Comparison of ENCODE assay signal across 9 mouse cellular contexts in the genomic region with DNA sequence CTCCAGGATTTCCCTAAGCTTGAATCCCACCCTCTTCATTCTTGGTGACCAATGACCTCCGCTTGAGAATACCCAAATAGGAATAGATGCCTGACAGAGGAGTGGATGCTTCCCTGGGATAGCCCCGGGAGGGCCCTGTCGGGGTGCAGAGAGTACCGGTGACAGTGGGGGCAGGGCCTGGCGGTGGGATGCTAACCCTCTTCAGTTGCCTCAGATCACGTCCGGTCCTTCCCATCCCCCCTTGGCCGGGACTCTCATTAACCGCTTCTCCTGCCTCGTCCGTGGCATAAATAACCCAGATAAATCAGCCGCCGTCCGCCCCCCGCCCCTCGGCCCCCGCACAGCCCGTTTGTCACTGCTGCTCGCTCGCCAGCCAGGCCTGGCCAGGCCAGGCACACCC. TPM values are rescaled to one million over a fixed set of nuclear protein-coding genes. Genes with fewer than 3 reads are reported as not detected.
A peak's percentile ranks its signal among the peaks of the same experiment; 100 is the strongest.
DNase-seq lines count a peak whose midpoint lies in the region; ATAC-seq lines count a peak whose summit lies in the region.
"Had no signal": no experiment of that assay in that cellular context is flagged by ENCODE, and none has a peak within 500 bp of the region (broad histone marks: within the 10 kb centered on the region; RNA-seq: fewer than 3 reads in every experiment).

No protein-coding gene starts in this region.

- H3K4me1 ChIP-seq in kidney, embryonic 16.5 days (ENCODE audit: insufficient read depth, low read length): peaks cover 89% of the 10 kb centered on the region
- H3K4me1 ChIP-seq in embryonic facial prominence, embryonic 11.5 days (ENCODE audit: control insufficient read depth, insufficient read depth, low read length): peaks cover 44% of the 10 kb centered on the region
- H3K4me1 ChIP-seq in intestine, embryonic 16.5 days (ENCODE audit: control insufficient read depth, insufficient read depth, low read length): peaks cover 52% of the 10 kb centered on the region
- H3K4me1 ChIP-seq in neural tube, embryonic 12.5 days: peaks cover 95% of the 10 kb centered on the region

- no peak for DNase-seq in kidney, adult 8-10 months
- no peak for DNase-seq in embryonic facial prominence, embryonic 11.5 days (ENCODE audit: low spot score)
- no peak for DNase-seq in gastrocnemius, postnatal 4 days (ENCODE audit: low spot score in 2 of 2)
- no peak for DNase-seq in c-Kit-positive CD71-positive TER-119-positive erythroid progenitor cells, embryonic 14.5 days (ENCODE audit: low spot score)
- DNase-seq: lung, adult 18-20 months had no signal

- WGBS in kidney, embryonic 16.5 days: 2% methylated on average over 20 of the region's 20 CpGs
- 4% methylated on average over 20 of the region's 20 CpGs for WGBS in embryonic facial prominence, embryonic 11.5 days
- WGBS in intestine, embryonic 16.5 days: 6% methylated on average over 20 of the region's 20 CpGs
- 1% methylated on average over 20 of the region's 20 CpGs for WGBS in neural tube, embryonic 12.5 days

- H3K9ac ChIP-seq in kidney, embryonic 16.5 days (replicated peaks; ENCODE audit: low read length): peak overlapping the region; percentile 37
- H3K9ac ChIP-seq in embryonic facial prominence, embryonic 11.5 days (replicated peaks; ENCODE audit: low read length): peak overlapping the region; percentile 10; the same call in 1 of the 2 replicates
- no peak overlapping the region; the same call in none of the 2 replicates for H3K9ac ChIP-seq in intestine, embryonic 16.5 days (ENCODE audit: low read depth, low read length)
- H3K9ac ChIP-seq in neural tube, embryonic 12.5 days: peak overlapping the region; percentile 47; the same call in 1 of the 2 replicates

- H3K36me3 ChIP-seq in kidney, embryonic 16.5 days (ENCODE audit: insufficient read depth, low read length): no peaks in the 10 kb centered on the region
- H3K36me3 ChIP-seq in embryonic facial prominence, embryonic 11.5 days (replicated peaks; ENCODE audit: control insufficient read depth, insufficient read depth, low read depth, low read length): no peaks in the 10 kb centered on the region
- no peaks in the 10 kb centered on the region for H3K36me3 ChIP-seq in intestine, embryonic 16.5 days (ENCODE audit: control insufficient read depth, insufficient read depth, low read length)
- H3K36me3 ChIP-seq in neural tube, embryonic 12.5 days: no peaks in the 10 kb centered on the region

- peak overlapping the region; percentile 47 for H3K4me2 ChIP-seq in kidney, embryonic 16.5 days (replicated peaks; ENCODE audit: low read depth, low read length)
- peak overlapping the region; percentile 15 for H3K4me2 ChIP-seq in embryonic facial prominence, embryonic 11.5 days (ENCODE audit: low read depth, low read length)
- 0 out of 2 replicates have a peak overlapping the region, but pooled peaks have one; percentile 23 for H3K4me2 ChIP-seq in intestine, embryonic 16.5 days (ENCODE audit: low read depth, low read length)
- H3K4me2 ChIP-seq in neural tube, embryonic 12.5 days (replicated peaks): peak overlapping the region; percentile 74

- H3K4me3 ChIP-seq in kidney, embryonic 16.5 days (ENCODE audit: low read length): peak overlapping the region; percentile 12; the same call in 1 of the 2 replicates
- no peak overlapping the region for H3K4me3 ChIP-seq in embryonic facial prominence, embryonic 11.5 days (ENCODE audit: low read depth, low read length)
- peak overlapping the region; percentile 2; the same call in 1 of the 2 replicates for H3K4me3 ChIP-seq in intestine, embryonic 16.5 days (ENCODE audit: low read length)
- H3K4me3 ChIP-seq in neural tube, embryonic 12.5 days: no peak overlapping the region

- H3K9me3 ChIP-seq in kidney, embryonic 16.5 days (ENCODE audit: low read length): no peaks in the 10 kb centered on the region
- no peaks in the 10 kb centered on the region for H3K9me3 ChIP-seq in embryonic facial prominence, embryonic 11.5 days (replicated peaks; ENCODE audit: control insufficient read depth, low read length)
- H3K9me3 ChIP-seq in intestine, embryonic 16.5 days (ENCODE audit: control insufficient read depth, low read length): no peaks in the 10 kb centered on the region
- no peaks in the 10 kb centered on the region for H3K9me3 ChIP-seq in neural tube, embryonic 12.5 days

- peaks cover 44% of the 10 kb centered on the region for H3K27me3 ChIP-seq in kidney, embryonic 16.5 days (ENCODE audit: insufficient read depth, low read length)
- peaks cover 23% of the 10 kb centered on the region for H3K27me3 ChIP-seq in embryonic facial prominence, embryonic 11.5 days (ENCODE audit: control insufficient read depth, insufficient read depth, low read length)
- peaks cover 61% of the 10 kb centered on the region for H3K27me3 ChIP-seq in intestine, embryonic 16.5 days (replicated peaks; ENCODE audit: control insufficient read depth, insufficient read depth, low read length)
- peaks cover 34% of the 10 kb centered on the region for H3K27me3 ChIP-seq in neural tube, embryonic 12.5 days (replicated peaks)

- peak; percentile 27 for ATAC-seq in kidney, embryonic 16.5 days (ENCODE audit: low FRiP score, low TSS enrichment)
- ATAC-seq in embryonic facial prominence, embryonic 11.5 days (replicated peaks; ENCODE audit: insufficient number of reproducible peaks, low FRiP score, low TSS enrichment, low read depth): no peak
- peak; percentile 20 for ATAC-seq in intestine, embryonic 16.5 days
- peak; percentile 38 for ATAC-seq in neural tube, embryonic 12.5 days (ENCODE audit: low FRiP score, low read depth)

- peak overlapping the region; percentile 75 for H3K27ac ChIP-seq in kidney, embryonic 16.5 days (ENCODE audit: low read length)
- H3K27ac ChIP-seq in embryonic facial prominence, embryonic 11.5 days (replicated peaks; ENCODE audit: low read depth, low read length): peak overlapping the region; percentile 10
- no peak overlapping the region; the same call in 1 of the 2 replicates for H3K27ac ChIP-seq in intestine, embryonic 16.5 days (ENCODE audit: low read length)
- H3K27ac ChIP-seq in neural tube, embryonic 12.5 days: peak overlapping the region; percentile 86

RNA-seq across cellular contexts. Expression of a gene that starts 3.6 kb away (rescaled TPM):
- polyA plus RNA-seq in kidney, embryonic 16.5 days (2015; fragmentation: Nextera tagmentation; extraction: Ambion mirVana): 1.00 and 1.5 TPM in 2 replicates
- 0.29 and 1.1 TPM in 2 replicates for polyA plus RNA-seq in embryonic facial prominence, embryonic 11.5 days (2014; fragmentation: Nextera tagmentation; extraction: Ambion mirVana)
- polyA plus RNA-seq in intestine, embryonic 16.5 days (2015; fragmentation: Nextera tagmentation; extraction: Ambion mirVana): 2.0 and 2.4 TPM in 2 replicates
- polyA plus RNA-seq in neural tube, embryonic 12.5 days (2016; fragmentation: Nextera tagmentation; extraction: Ambion mirVana): 22.1 and 24.3 TPM in 2 replicates
- total RNA-seq in gastrocnemius, postnatal 4 days (2021): under 1 TPM in 1 of 2 experiments, not detected in 1; 0.13 TPM
- polyA plus RNA-seq: thymus, postnatal 0 days had no signal

RNA-seq across cellular contexts. Expression of a gene that starts 10.9 kb away (rescaled TPM):
- 91.4 and 91.6 TPM in 2 replicates for polyA plus RNA-seq in kidney, embryonic 16.5 days (2015; fragmentation: Nextera tagmentation; extraction: Ambion mirVana)
- polyA plus RNA-seq in embryonic facial prominence, embryonic 11.5 days (2014; fragmentation: Nextera tagmentation; extraction: Ambion mirVana): 36.9 and 38.4 TPM in 2 replicates
- 134 and 137 TPM in 2 replicates for polyA plus RNA-seq in intestine, embryonic 16.5 days (2015; fragmentation: Nextera tagmentation; extraction: Ambion mirVana)
- polyA plus RNA-seq in neural tube, embryonic 12.5 days (2016; fragmentation: Nextera tagmentation; extraction: Ambion mirVana): 69.9 and 83.5 TPM in 2 replicates
- total RNA-seq in gastrocnemius, postnatal 4 days (2021): 10 to 100 TPM; 43.5 to 49.3 TPM

RNA-seq across cellular contexts. Expression of a gene that starts 32.5 kb away (rescaled TPM):
- polyA plus RNA-seq in kidney, embryonic 16.5 days (2015; fragmentation: Nextera tagmentation; extraction: Ambion mirVana): 37.9 and 38.6 TPM in 2 replicates
- 14.6 and 15.3 TPM in 2 replicates for polyA plus RNA-seq in embryonic facial prominence, embryonic 11.5 days (2014; fragmentation: Nextera tagmentation; extraction: Ambion mirVana)
- 25.2 and 28.8 TPM in 2 replicates for polyA plus RNA-seq in intestine, embryonic 16.5 days (2015; fragmentation: Nextera tagmentation; extraction: Ambion mirVana)
- polyA plus RNA-seq in neural tube, embryonic 12.5 days (2016; fragmentation: Nextera tagmentation; extraction: Ambion mirVana): 43.6 and 43.7 TPM in 2 replicates
- total RNA-seq in gastrocnemius, postnatal 4 days (2021): 10 to 100 TPM; 47.6 to 51.6 TPM

RNA-seq across cellular contexts. Expression of a gene that starts 32.7 kb away (rescaled TPM):
- polyA plus RNA-seq in kidney, embryonic 16.5 days (2015; fragmentation: Nextera tagmentation; extraction: Ambion mirVana): 0.77 and 0.99 TPM in 2 replicates
- 0.98 and 1.6 TPM in 2 replicates for polyA plus RNA-seq in embryonic facial prominence, embryonic 11.5 days (2014; fragmentation: Nextera tagmentation; extraction: Ambion mirVana)
- polyA plus RNA-seq in intestine, embryonic 16.5 days (2015; fragmentation: Nextera tagmentation; extraction: Ambion mirVana): 1.5 and 1.9 TPM in 2 replicates
- polyA plus RNA-seq in neural tube, embryonic 12.5 days (2016; fragmentation: Nextera tagmentation; extraction: Ambion mirVana): 28.9 and 30.4 TPM in 2 replicates
- under 1 TPM; 0.78 to 0.93 TPM for total RNA-seq in gastrocnemius, postnatal 4 days (2021)

RNA-seq across cellular contexts. Expression of a gene that starts 59.6 kb away (rescaled TPM):
- 55.7 and 60.9 TPM in 2 replicates for polyA plus RNA-seq in kidney, embryonic 16.5 days (2015; fragmentation: Nextera tagmentation; extraction: Ambion mirVana)
- polyA plus RNA-seq in embryonic facial prominence, embryonic 11.5 days (2014; fragmentation: Nextera tagmentation; extraction: Ambion mirVana): 52.4 and 54.2 TPM in 2 replicates
- 38.7 and 42.7 TPM in 2 replicates for polyA plus RNA-seq in intestine, embryonic 16.5 days (2015; fragmentation: Nextera tagmentation; extraction: Ambion mirVana)
- polyA plus RNA-seq in neural tube, embryonic 12.5 days (2016; fragmentation: Nextera tagmentation; extraction: Ambion mirVana): 49.0 and 50.6 TPM in 2 replicates
- total RNA-seq in gastrocnemius, postnatal 4 days (2021): 100 to 1,000 TPM; 203 to 213 TPM

Comparison
In these comparisons a context has a peak if more than half of its experiments do, and no peak if none do; other contexts are left out.
1. H3K4me2 ChIP-seq: peak in every context shown above with its lines; median percentile 74 in neural tube, embryonic 12.5 days; 47 in kidney, embryonic 16.5 days; 23 in intestine, embryonic 16.5 days; 15 in embryonic facial prominence, embryonic 11.5 days.
2. H3K4me3 ChIP-seq: peak in kidney, embryonic 16.5 days (single experiment) and intestine, embryonic 16.5 days (single experiment); none in embryonic facial prominence, embryonic 11.5 days (single experiment) and neural tube, embryonic 12.5 days (single experiment).